Mouse (Mus musculus): Measurements from ENCODE around the gene Shroom3.

The Shroom3 gene

DNA sequence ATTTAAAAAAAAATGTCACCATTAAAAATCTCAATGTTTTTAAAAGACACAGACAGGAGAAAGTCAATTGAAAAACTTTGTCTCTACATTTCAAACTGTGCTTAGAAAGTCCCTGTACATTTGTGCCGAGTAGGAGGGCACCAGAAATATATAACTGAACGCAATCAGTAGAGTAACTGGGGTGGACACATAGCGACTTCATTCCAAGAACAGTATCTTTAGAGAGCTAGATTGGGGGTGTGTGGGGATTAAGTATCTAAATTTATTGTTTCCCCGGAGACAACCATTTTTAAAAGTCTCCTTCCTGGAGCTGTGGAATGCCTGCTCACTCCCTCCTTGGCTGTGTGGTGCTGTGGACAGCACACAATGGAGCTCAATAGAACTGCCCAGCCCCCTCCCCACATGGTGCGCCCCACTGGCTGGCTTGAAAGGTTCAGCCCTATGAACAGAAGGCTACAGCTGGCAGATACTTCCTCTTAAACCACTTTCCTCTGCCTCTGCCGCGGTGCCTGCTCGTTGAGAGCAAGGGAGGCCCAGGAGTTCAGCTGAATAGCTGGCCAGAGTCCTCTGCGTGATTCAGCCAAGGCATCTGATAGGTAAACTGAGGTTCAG lies 127.8 kb downstream of the Shroom3 start:
- peak; percentile 48 to 62 for DNase-seq

DNA sequence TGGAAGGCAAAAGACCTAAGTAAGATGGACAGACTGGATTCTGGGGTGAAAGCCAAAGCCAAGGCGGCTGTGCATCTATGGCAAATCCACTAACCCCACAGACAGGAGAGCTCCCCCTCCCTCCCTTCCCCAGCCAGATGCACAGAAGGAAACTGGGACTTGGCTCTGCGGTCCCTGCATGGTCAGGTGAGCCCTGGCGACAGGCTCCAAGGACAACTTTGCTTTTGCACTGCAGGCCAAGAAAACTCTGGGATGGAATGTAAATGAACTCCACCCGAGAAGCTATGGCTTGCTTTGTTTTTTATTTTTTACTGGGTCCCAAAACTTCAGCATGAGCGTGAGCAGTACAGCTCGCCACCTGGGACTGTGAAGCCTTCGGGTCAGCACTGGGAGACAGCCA lies 128.5 kb downstream of the Shroom3 start:
- peak; percentile 59 to 66 for DNase-seq

DNA sequence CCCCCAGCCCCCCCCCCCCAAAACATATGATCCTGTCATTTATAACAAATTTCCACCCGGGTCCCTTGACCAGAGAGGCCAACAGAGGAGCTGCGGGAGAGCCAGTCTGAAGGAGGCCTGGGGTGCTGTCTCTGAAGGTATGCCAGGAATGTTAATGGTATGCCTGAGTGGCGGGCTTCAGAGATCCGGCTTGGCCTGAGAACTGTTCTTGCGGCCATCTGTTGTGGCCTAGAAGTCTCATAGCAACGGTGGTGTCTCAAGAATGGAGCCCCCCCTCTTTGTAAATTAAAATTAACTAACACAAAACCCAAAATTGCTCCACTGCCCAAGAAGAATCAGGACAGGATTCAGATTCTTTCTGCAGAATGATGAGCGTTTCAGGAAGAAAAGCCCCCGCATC lies 129.7 kb downstream of the Shroom3 start:
- DNase-seq, result peak; percentile 70 to 79

- DNase-seq, result no peak
Observed at GRCm38 (mm10) chr5:92813562-92813961, 130.3 kb downstream of the Shroom3 start.

DNA sequence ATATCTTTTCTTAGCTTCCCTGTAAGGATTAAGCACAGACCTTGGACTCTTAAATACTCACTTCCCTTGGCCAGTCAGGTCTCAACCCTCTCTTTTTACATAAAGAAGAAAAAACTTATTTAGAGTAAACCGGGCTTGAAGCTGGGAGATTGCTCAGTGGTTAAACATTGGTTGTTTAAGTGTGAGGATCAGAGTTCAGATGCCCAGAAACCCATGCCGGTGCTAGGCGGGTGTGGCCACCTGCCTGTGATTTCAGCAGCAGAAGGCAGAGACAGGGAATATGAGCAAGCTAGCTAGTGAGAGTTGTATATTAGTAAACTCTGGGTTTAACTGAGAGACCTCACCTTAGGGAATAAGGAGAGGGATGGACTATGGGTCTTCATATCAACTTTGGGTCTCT lies 131.4 kb downstream of the Shroom3 start:
- no peak for DNase-seq

DNA sequence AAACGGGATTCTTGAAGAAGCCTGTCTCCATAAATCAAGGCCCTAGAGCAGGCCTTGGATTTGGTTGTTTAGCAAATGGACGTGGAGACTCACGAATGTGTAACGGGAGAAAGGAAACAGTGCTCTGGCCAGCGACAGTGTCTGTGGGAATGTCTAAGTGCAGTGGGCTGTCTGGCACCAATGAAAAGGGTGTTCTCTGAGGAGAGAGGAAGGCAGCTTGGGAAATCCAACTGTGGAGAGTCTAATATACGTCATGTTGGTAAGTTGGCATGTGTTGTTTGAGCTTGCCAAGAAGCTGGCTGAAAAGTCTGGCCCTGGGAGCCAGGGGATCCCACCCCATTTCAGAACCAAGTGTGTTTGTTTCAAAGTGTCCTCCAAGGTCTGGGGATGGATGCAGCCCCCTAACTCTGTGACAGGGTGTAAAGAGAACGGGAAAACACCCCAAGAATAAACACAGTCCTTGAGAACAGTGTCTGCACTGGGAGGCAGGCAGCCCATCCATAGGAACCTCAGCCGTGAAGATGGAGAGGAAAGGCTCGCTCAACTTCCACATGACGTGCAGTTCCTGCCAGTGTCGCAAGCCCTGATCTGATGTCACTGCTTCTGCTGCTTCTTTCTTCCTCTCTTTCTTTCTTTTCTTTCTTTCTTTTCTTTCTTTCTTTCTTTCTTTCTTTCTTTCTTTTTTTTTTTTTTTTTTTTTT lies 134.0 kb downstream of the Shroom3 start:
- DNase-seq, result no peak

GRCm38 (mm10) chr5:92821370-92821769 lies 138.1 kb downstream of the Shroom3 start:
- DNase-seq, result no peak

DNA sequence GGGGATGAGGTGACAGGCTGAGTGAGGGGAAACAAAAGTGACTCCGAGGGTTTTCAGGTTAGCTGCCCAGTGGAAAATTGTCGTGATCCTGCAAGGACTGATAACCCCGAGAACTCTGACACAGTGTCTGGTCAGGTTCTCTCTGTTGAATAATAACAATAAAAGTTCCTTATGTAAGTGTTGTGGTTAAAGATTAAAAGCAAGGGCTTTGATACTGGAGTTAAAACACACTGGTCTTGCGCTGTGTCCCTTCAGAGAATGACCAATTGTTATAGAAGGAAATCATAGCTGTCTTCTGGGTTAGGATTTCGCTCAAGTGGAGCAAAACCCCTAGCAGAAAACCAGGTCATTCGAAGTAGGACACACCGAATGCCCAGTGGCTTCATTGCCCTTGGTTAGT lies 140.3 kb downstream of the Shroom3 start:
- DNase-seq, result no peak

- DNase-seq, result no peak
Observed at GRCm38 (mm10) chr5:92824304-92825009, 141.2 kb downstream of the Shroom3 start.

GRCm38 (mm10) chr5:92830391-92830790 lies 147.2 kb downstream of the Shroom3 start:
- no peak for DNase-seq

DNA sequence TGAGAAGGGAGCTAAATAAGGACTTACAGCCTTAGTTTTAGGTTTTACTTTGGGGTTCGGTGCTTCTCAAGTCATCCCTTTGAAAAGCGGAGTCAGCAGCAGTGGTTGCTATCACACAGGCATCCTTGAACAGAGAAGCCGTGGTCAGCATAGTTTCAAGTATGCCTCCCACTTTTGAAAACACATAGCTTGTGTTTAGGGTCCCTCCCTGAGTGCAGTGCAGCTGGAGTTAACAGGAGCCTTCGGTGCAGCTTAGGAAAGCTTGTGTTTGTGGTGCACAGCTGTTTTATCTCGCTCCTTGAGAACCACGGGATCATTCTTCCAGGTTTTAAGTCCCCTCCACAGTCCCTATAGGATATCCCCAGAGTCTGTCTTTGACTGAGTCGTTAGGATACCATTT lies 151.3 kb downstream of the Shroom3 start:
- DNase-seq, result no peak

DNA sequence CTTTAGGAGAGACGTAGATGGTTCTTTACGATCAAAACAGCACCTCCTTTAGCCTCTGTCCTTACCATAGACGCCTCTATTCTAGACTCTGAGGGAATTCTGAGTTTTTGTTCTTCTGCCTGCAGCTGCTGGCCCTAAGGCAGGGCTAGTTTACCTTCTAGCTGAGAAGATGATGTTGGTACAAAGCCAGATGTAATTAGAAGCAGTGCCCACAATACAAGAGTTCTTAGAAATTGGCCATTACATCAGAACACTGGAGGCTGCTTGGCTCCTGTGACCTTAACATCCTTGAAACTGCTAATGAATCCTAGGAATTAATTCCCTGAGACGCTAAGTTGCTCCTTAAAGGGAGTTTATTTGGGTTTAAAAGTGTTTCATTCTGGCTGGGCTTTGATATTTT lies 154.1 kb downstream of the Shroom3 start:
- DNase-seq, result no peak

GRCm38 (mm10) chr5:92838351-92838784 lies 155.1 kb downstream of the Shroom3 start:
- no peak for DNase-seq

- no peak for DNase-seq
Observed at GRCm38 (mm10) chr5:92839314-92839713, 156.1 kb downstream of the Shroom3 start.

GRCm38 (mm10) chr5:92841474-92841873 lies 158.2 kb downstream of the Shroom3 start:
- peak; percentile 17 to 26 for DNase-seq

GRCm38 (mm10) chr5:92842417-92842816 lies 159.2 kb downstream of the Shroom3 start:
- no peak for DNase-seq

GRCm38 (mm10) chr5:92842881-92843280 lies 159.6 kb downstream of the Shroom3 start:
- peak; percentile 28 to 49 for DNase-seq

DNA sequence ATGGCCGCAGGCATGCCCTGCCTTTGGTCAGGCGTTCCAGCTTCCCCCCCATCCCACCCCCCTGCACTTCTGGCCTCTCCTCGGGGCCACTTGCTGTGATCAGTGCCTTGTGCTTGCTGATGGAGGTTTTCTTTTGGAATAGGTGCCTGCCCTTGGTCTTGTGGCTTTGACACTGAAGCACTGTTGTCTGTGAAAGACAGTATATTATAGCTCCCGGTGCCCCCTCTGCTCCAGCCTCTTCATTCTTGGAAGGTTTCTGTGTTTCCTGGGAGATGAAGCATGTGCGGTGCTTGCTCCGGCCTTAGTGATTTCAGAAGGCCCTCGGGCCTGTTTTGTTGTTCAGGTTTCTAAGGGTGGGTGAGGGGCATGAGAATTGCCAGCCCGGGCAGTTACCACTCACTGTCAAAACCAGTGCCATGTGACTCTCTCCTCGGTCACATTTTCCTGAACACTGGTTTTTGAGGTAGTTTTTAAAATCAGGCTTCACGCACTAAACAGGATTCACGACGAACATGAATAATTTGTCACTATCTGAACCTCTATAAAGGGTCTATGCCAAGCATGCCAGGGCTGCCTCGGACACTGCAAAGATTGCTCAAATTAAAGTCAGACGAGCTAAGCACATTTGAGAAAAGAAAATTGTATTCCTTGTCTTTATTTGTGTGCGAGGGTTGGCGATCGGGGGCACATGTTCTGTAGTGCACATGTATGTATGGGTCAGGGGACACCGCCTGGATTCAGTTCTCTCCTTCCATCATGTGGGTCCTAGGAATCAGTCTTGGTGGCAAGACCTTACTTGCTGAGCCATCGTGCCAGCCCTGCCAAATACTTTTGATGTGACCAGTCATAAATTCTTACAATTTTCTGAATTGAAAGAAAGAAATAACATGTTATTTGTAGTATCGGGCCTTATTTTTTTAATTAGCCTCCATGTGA lies 160.9 kb downstream of the Shroom3 start:
- DNase-seq, result peak; percentile 25 to 26

GRCm38 (mm10) chr5:92849743-92850142 lies 166.5 kb downstream of the Shroom3 start:
- no peak for DNase-seq

- DNase-seq, result no peak
Observed at GRCm38 (mm10) chr5:92850925-92851324, 167.7 kb downstream of the Shroom3 start.

DNA sequence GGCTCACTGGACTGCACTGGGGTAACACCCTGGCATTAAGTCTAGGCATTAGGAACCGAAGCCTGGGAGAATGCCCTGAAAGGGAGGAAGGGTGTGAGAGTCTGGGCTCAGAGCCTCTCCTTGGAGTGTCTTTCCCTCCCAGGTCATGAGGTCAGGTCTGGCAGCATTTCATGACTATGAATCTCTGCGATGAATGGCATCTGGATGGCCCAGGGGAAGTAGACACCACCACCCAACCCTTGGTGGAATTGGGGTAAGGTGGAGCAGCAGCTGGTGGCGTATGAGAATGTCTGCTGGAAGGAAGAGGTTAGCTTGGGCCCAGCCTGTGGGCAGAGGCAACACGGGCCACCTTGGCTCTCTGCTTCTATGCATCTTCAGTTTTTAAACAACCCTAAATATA lies 171.7 kb downstream of the Shroom3 start:
- no peak for DNase-seq

- DNase-seq, result peak; percentile 76 to 77
Observed at GRCm38 (mm10) chr5:92856346-92856745, 173.1 kb downstream of the Shroom3 start.

- DNase-seq, result peak; percentile 78 to 81
Observed at GRCm38 (mm10) chr5:92857177-92857576, 173.9 kb downstream of the Shroom3 start.

Measured in cerebellum, postnatal 10 days (tissue).